Mouse (Mus musculus) stomach, postnatal 0 days (tissue): ENCODE results near the gene Crnkl1. TPM values are rescaled to one million over a fixed set of nuclear protein-coding genes. Genes with fewer than 3 reads are reported as not detected.
"Not testable (repeated sequence)": the region's sequence is repeated elsewhere in the genome, so short reads cannot be mapped to it uniquely, and the experiment has no call there.

Experiments
- ATAC-seq: fragments of 200-750 bp; cut with Nextera tagmentation; 2 replicates; pipeline ENCODE4 v1.8.0; 2017; ENCODE audit not compliant: low FRiP score, low TSS enrichment
- DNase-seq: peaks from one replicate; pipeline ENCODE4 v3.0.0-alpha.2; 2016; ENCODE audit warnings: low spot score
- H3K27ac ChIP-seq: fragments of 300-500 bp; sonication (generic); replicated peaks from 2 replicates; pipeline ENCODE4 v1.5.1; 2014; ENCODE audit warnings: mild to moderate bottlenecking, control low read depth
- H3K27me3 ChIP-seq: fragments of 300-500 bp; sonication (generic); 2 replicates; pipeline ENCODE4 v1.6.1; 2014; ENCODE audit warnings: low read length; ENCODE audit not compliant: control insufficient read depth, insufficient read depth
- H3K36me3 ChIP-seq: fragments of 300-500 bp; sonication (generic); 2 replicates; pipeline ENCODE4 v1.6.1; 2014; ENCODE audit warnings: low read length, mixed read lengths; ENCODE audit not compliant: control insufficient read depth, insufficient read depth
- H3K4me1 ChIP-seq: fragments of 300-500 bp; sonication (generic); replicated peaks from 2 replicates; pipeline ENCODE4 v1.6.1; 2014; ENCODE audit warnings: antibody characterized with exemption; ENCODE audit not compliant: control insufficient read depth, insufficient read depth
- H3K4me2 ChIP-seq: fragments of 300-500 bp; sonication (generic); replicated peaks from 2 replicates; pipeline ENCODE4 v1.6.1; 2014; ENCODE audit warnings: low read depth, mild to moderate bottlenecking, control low read depth, moderate library complexity
- H3K4me3 ChIP-seq: fragments of 300-500 bp; sonication (generic); 2 replicates; pipeline ENCODE4 v1.5.1; 2014; ENCODE audit warnings: low read depth, low read length, control low read depth
- H3K9ac ChIP-seq: fragments of 300-500 bp; sonication (generic); 2 replicates; pipeline ENCODE4 v1.6.1; 2014; ENCODE audit warnings: mild to moderate bottlenecking, low read length, control low read depth, mixed read lengths
- H3K9me3 ChIP-seq: fragments of 300-500 bp; sonication (generic); 2 replicates; pipeline ENCODE4 v1.6.1; 2016; ENCODE audit warnings: low read length; ENCODE audit not compliant: control insufficient read depth
- CTCF ChIP-seq: IDR thresholded peaks from 2 replicates; pipeline ENCODE4 v1.5.1; 2016; ENCODE audit warnings: antibody characterized with exemption, low read depth, mild to moderate bottlenecking, moderate library complexity
- EP300 ChIP-seq: optimal IDR thresholded peaks from 2 replicates; pipeline ENCODE3; 2016; ENCODE audit warnings: antibody characterized with exemption
- WGBS: fragments of 180-500 bp; shearing (Covaris S2); extraction: QIAGEN DNeasy Blood & Tissue Kit; methylation state at CpG from one replicate; pipeline ENCODE4 v1.1.7; 2014; 5-methylcytosine and 5-hydroxymethylcytosine counted together
- polyA plus RNA-seq: library from polyadenylated mRNA; unstranded; fragments of >200 nt; fragmentation: Nextera tagmentation; extraction: Ambion mirVana; gene quantifications from 2 replicates; pipeline ENCODE4 v1.2.1, GENCODE M21; 2015

Gene Crnkl1
- polyA plus RNA-seq, 1 experiment from 2014 or later, result 15.2 TPM

- Histone ChIP-seq H3K9ac (no peak overlapping the region), H3K4me3 (no peak overlapping the region), H3K4me2 (no peak overlapping the region), H3K9me3 (no peaks in the 10 kb centered on the region), H3K4me1 (no peaks in the 10 kb centered on the region), H3K27ac (no peak overlapping the region), H3K36me3 (no peaks in the 10 kb centered on the region), H3K27me3 (no peaks in the 10 kb centered on the region)
- 61% methylated on average over 7 of the region's 7 CpGs for WGBS
- ATAC-seq, result no peak
- no peak for DNase-seq
- TF ChIP-seq EP300, result no peak
- no peak for TF ChIP-seq CTCF
These were observed 13.7 kb upstream of the Crnkl1 start for GRCm38 (mm10) chr2:145948402-145948954.

- H3K9ac ChIP-seq, result no peak overlapping the region
- TF ChIP-seq EP300, result no peak
- no peak for TF ChIP-seq CTCF
- WGBS, result 75% methylated on average over 3 of the region's 3 CpGs
- no peak overlapping the region for H3K4me2 ChIP-seq
- H3K36me3 ChIP-seq, result no peaks in the 10 kb centered on the region
- no peaks in the 10 kb centered on the region for H3K9me3 ChIP-seq
- no peak overlapping the region for H3K4me3 ChIP-seq
- ATAC-seq (no peak), DNase-seq (no peak)
- H3K27ac ChIP-seq, result no peak overlapping the region
- no peaks in the 10 kb centered on the region for H3K27me3 ChIP-seq
- no peaks in the 10 kb centered on the region for H3K4me1 ChIP-seq
These were observed 9.5 kb upstream of the Crnkl1 start for GRCm38 (mm10) chr2:145944286-145944685.

GRCm38 (mm10) chr2:145941403-145941802, 6.6 kb upstream of the Crnkl1 start:
- H3K4me3 ChIP-seq, result no peak overlapping the region
- 52% methylated on average over 3 of the region's 3 CpGs for WGBS
- no peaks in the 10 kb centered on the region for H3K4me1 ChIP-seq
- H3K4me2 ChIP-seq, result no peak overlapping the region
- no peak overlapping the region for H3K27ac ChIP-seq
- ATAC-seq, result no peak
- no peaks in the 10 kb centered on the region for H3K9me3 ChIP-seq
- H3K27me3 ChIP-seq, result no peaks in the 10 kb centered on the region
- no peaks in the 10 kb centered on the region for H3K36me3 ChIP-seq
- DNase-seq, result no peak
- H3K9ac ChIP-seq, result no peak overlapping the region
- TF ChIP-seq CTCF, result no peak
- no peak for TF ChIP-seq EP300

- H3K9me3 ChIP-seq, result no peaks in the 10 kb centered on the region
- ATAC-seq, result no peak
These were observed 2.2 kb upstream of the Crnkl1 start for GRCm38 (mm10) chr2:145936975-145937374.

GRCm38 (mm10) chr2:145920941-145921650, 13.7 kb downstream of the Crnkl1 start:
- ATAC-seq (no peak), DNase-seq (no peak)
- Histone ChIP-seq H3K27me3 (no peaks in the 10 kb centered on the region), H3K4me2 (no peak overlapping the region), H3K4me3 (no peak overlapping the region), H3K36me3 (peaks cover 20% of the 10 kb centered on the region), H3K27ac (no peak overlapping the region), H3K9me3 (no peaks in the 10 kb centered on the region), H3K9ac (no peak overlapping the region), H3K4me1 (no peaks in the 10 kb centered on the region)
- TF ChIP-seq EP300, result no peak
- TF ChIP-seq CTCF, result peak; percentile 47
- WGBS, result 82% methylated on average over 8 of the region's 8 CpGs

More at GRCm38 (mm10) chr2:145936975-145937374, 2.2 kb upstream of the Crnkl1 start:
- Histone ChIP-seq H3K9ac (no peak overlapping the region), H3K4me1 (no peaks in the 10 kb centered on the region), H3K4me3 (no peak overlapping the region), H3K36me3 (no peaks in the 10 kb centered on the region), H3K27me3 (no peaks in the 10 kb centered on the region), H3K27ac (no peak overlapping the region), H3K4me2 (no peak overlapping the region)
- no peak for TF ChIP-seq CTCF
- TF ChIP-seq EP300, result no peak
- WGBS, result 77% methylated on average over 8 of the region's 8 CpGs
- no peak for DNase-seq

- WGBS, result 40% methylated on average over 4 of the region's 4 CpGs
- not testable (repeated sequence) for ATAC-seq
These were observed 28.9 kb downstream of the Crnkl1 start for GRCm38 (mm10) chr2:145905884-145906283.

More at GRCm38 (mm10) chr2:145905884-145906283, 28.9 kb downstream of the Crnkl1 start:
- H3K9ac ChIP-seq, H3K4me3 ChIP-seq, H3K27ac ChIP-seq, H3K4me1 ChIP-seq, H3K4me2 ChIP-seq, DNase-seq, H3K27me3 ChIP-seq, H3K36me3 ChIP-seq, H3K9me3 ChIP-seq: not testable (repeated sequence)
- peak; percentile 56 for TF ChIP-seq CTCF
